Mouse (Mus musculus) midbrain, embryonic 16.5 days (tissue): ENCODE measurements around the gene Olfr1294. TPM values are rescaled to one million over a fixed set of nuclear protein-coding genes. Genes with fewer than 3 reads are reported as not detected.

Experiments
- ATAC-seq: fragments of 200-750 bp; cut with Nextera tagmentation; 2 replicates; pipeline ENCODE4 v1.8.0; 2017; ENCODE audit warnings: moderate TSS enrichment
- H3K27ac ChIP-seq: fragments of 300-500 bp; sonication (generic); 2 replicates; pipeline ENCODE4 v1.5.1; 2014; ENCODE audit warnings: mild to moderate bottlenecking, low read length, mixed read lengths
- H3K27me3 ChIP-seq: fragments of 300-500 bp; sonication (generic); 2 replicates; pipeline ENCODE4 v1.6.1; 2014; ENCODE audit warnings: low read depth, low read length, mixed read lengths; ENCODE audit not compliant: control insufficient read depth, insufficient read depth
- H3K36me3 ChIP-seq: fragments of 300-500 bp; sonication (generic); 2 replicates; pipeline ENCODE4 v1.6.1; 2014; ENCODE audit warnings: mild to moderate bottlenecking, low read length, moderate library complexity, mixed read lengths; ENCODE audit not compliant: control insufficient read depth, insufficient read depth
- H3K4me1 ChIP-seq: fragments of 300-500 bp; sonication (generic); 2 replicates; pipeline ENCODE4 v1.6.1; 2014; ENCODE audit warnings: mild to moderate bottlenecking, low read length, mixed read lengths; ENCODE audit not compliant: control insufficient read depth, insufficient read depth
- H3K4me2 ChIP-seq: fragments of 300-500 bp; sonication (generic); 2 replicates; pipeline ENCODE4 v1.6.1; 2014; ENCODE audit warnings: mild to moderate bottlenecking, low read length, mixed read lengths
- H3K4me3 ChIP-seq: fragments of 300-500 bp; sonication (generic); 2 replicates; pipeline ENCODE4 v1.5.1; 2014; ENCODE audit warnings: low read depth, mild to moderate bottlenecking, low read length, moderate library complexity, mixed read lengths
- H3K9ac ChIP-seq: fragments of 300-500 bp; sonication (generic); 2 replicates; pipeline ENCODE4 v1.6.1; 2014; ENCODE audit warnings: low read depth, low read length, mixed read lengths
- H3K9me3 ChIP-seq: fragments of 300-500 bp; sonication (generic); replicated peaks from 2 replicates; pipeline ENCODE4 v1.6.1; 2014; ENCODE audit warnings: mild to moderate bottlenecking, low read length, mixed read lengths; ENCODE audit not compliant: control insufficient read depth, poor library complexity, severe bottlenecking
- WGBS: fragments of 180-500 bp; shearing (Covaris S2); extraction: QIAGEN DNeasy Blood & Tissue Kit; methylation state at CpG from one replicate; pipeline ENCODE4 v1.1.7; 2014; 5-methylcytosine and 5-hydroxymethylcytosine counted together
- polyA plus RNA-seq: library from polyadenylated mRNA; unstranded; fragments of >200 nt; fragmentation: Nextera tagmentation; extraction: Ambion mirVana; gene quantifications from 2 replicates; pipeline ENCODE4 v1.2.1, GENCODE M21; 2015

Gene Olfr1294
- not detected in 2 replicates for polyA plus RNA-seq

DNA sequence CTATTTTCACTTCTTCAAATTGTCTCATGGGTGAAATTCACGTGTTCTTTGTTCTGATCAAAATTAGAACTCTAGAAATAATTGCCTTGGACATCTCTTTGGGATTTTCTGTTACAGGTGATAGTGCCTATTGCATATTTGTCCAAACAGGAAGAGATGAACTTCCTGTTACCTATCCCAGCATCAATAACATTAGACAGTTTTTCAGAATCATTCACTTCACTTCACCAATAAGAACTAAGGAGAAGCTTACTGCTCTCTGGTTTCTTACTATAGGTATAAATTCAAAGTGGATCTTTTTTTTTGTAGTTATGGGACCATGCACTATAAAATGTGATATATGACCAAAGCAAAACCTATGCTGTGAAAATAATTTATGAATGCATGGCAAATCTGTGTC lies at the start of gene Olfr1294:
Olfr1294 (minus strand) TSS at position 101 of the 400 bp plus-strand sequence.
- Histone ChIP-seq H3K4me2 (no peak within 1 kb of the TSS), H3K36me3 (no peaks in the 10 kb centered on the region), H3K27ac (no peak within 1 kb of the TSS), H3K9ac (no peak within 1 kb of the TSS), H3K9me3 (no peaks in the 10 kb centered on the region), H3K27me3 (no peaks in the 10 kb centered on the region), H3K4me3 (no peak within 1 kb of the TSS), H3K4me1 (no peaks in the 10 kb centered on the region)
- no peak for ATAC-seq
- WGBS = 57% methylated on average over 1 of the region's 1 CpGs

DNA sequence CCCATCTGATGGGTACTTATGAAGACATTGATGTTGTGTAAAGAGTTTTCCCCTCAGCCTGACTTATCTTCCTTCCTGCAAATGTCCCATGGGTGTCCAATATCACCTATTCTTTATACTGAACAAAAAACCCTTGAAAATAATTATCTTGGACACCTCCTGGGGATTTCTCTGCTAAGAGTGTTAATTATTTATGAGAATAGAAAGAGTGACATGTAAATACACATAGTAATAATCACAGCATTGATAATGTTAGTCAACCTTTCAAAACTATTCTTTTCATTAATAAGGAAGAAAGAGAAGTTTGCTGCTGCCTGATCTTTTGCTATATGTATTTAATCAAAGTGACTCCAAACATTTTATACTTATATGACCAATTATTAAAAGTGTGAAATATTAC lies 29.5 kb upstream of the Olfr1294 start, which contains the start of gene Olfr1295:
Olfr1295 (minus strand) TSS at position 101 of the 400 bp plus-strand sequence.
- Histone ChIP-seq H3K4me1 (no peaks in the 10 kb centered on the region), H3K36me3 (no peaks in the 10 kb centered on the region), H3K27ac (no peak within 1 kb of the TSS), H3K9ac (no peak within 1 kb of the TSS), H3K4me2 (no peak within 1 kb of the TSS), H3K4me3 (no peak within 1 kb of the TSS), H3K9me3 (no peaks in the 10 kb centered on the region), H3K27me3 (no peaks in the 10 kb centered on the region)
- ATAC-seq = no peak

DNA sequence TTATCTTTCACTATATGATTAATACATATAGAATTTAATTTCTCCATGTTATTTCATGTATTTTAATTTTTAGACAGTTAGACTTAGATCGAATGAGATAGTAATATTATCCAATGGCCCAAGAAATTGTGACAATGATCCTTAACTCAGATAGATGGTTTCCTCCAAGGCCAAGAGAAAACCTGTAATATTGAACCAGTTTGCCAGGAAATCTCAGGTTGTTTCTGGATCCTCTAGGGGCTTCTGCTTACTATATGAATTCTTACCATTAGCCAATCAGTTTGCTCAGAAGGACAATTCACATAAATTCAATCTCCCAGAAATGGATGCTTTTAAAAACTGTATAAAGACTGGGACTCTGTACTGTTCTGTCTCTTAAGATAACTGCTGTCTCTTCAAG lies 15.2 kb downstream of the Olfr1294 start, which contains the start of gene Olfr1293-ps:
Olfr1293-ps (plus strand) TSS at position 301 of the 400 bp plus-strand sequence.
- ATAC-seq = no peak
- Histone ChIP-seq H3K27ac (no peak within 1 kb of the TSS), H3K4me1 (no peaks in the 10 kb centered on the region), H3K27me3 (no peaks in the 10 kb centered on the region), H3K36me3 (no peaks in the 10 kb centered on the region), H3K4me3 (no peak within 1 kb of the TSS), H3K9ac (no peak within 1 kb of the TSS), H3K4me2 (no peak within 1 kb of the TSS), H3K9me3 (no peaks in the 10 kb centered on the region)
- 95% methylated on average over 1 of the region's 1 CpGs for WGBS

DNA sequence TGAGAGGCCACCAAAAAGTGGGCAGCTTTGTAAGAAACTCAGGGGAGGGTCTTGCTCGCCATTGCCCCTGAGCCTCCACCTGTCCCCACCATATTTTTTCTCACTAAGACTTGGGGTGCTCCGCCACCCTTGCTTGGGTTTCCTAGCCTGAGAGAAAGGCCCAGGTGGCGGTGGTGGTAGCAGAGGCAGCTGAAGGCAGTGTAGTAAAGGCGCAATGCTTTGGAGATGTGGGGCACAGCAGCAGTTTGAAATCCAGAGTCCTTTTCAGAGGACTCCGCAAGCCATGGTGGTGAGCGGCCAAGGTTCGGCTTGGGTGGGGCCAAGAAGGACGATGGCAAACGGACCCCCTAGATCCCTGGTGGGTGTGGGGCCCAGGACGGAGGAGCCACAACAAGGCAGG lies 22.6 kb downstream of the Olfr1294 start:
- Histone ChIP-seq H3K27me3 (no peaks in the 10 kb centered on the region), H3K4me3 (no peak overlapping the region), H3K9ac (no peak overlapping the region), H3K4me1 (no peaks in the 10 kb centered on the region), H3K4me2 (no peak overlapping the region), H3K27ac (no peak overlapping the region), H3K36me3 (no peaks in the 10 kb centered on the region), H3K9me3 (no peaks in the 10 kb centered on the region)
- WGBS = 91% methylated on average over 10 of the region's 10 CpGs
- ATAC-seq = no peak

DNA sequence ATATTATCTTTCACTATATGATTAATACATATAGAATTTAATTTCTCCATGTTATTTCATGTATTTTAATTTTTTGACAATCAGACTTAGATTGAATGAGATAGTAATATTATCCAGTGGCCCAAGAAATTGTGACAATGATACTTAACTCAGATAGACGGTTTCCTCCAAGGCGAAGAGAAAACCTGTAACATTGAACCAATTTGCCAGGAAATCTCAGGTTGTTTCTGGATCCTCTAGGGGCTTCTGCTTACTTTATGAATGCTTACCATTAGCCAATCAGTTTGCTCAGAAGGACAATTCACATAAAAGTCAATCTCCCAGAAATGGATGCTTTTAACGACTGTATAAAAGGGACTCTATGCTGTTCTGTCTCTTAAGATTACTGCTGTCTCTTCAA lies 43.2 kb downstream of the Olfr1294 start, which contains the start of gene Olfr1291-ps1:
Olfr1291-ps1 (plus strand) TSS at position 301 of the 400 bp plus-strand sequence.
- H3K9me3 ChIP-seq = no peaks in the 10 kb centered on the region
- no peaks in the 10 kb centered on the region for H3K36me3 ChIP-seq
- ATAC-seq = no peak
- WGBS = 95% methylated on average over 3 of the region's 3 CpGs
- no peak within 1 kb of the TSS for H3K27ac ChIP-seq
- no peak within 1 kb of the TSS for H3K4me2 ChIP-seq
- no peak within 1 kb of the TSS for H3K4me3 ChIP-seq
- H3K9ac ChIP-seq = no peak within 1 kb of the TSS
- no peaks in the 10 kb centered on the region for H3K4me1 ChIP-seq
- H3K27me3 ChIP-seq = no peaks in the 10 kb centered on the region

DNA sequence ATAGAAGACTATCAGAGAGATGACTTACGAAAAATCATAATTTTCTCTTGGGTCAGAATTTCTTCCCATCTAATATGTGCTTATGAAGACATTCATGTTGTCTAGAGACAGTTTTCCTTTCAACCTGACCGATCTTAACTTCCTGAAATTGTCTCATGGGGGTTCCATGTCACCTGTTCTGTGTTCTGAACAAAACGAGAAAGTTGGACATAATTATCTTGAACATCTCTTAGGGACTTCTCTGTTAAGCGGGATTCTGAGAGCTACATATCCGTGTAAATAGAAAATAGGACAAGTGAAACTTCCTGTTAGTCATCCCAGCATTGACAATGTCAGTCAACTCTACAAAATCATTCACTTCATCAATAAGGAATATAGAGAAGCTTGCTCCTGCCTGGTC lies 46.4 kb downstream of the Olfr1294 start, which contains the start of gene Olfr1290:
Olfr1290 (minus strand) TSS at position 101 of the 400 bp plus-strand sequence.
- Histone ChIP-seq H3K4me1 (no peaks in the 10 kb centered on the region), H3K36me3 (no peaks in the 10 kb centered on the region), H3K9me3 (no peaks in the 10 kb centered on the region), H3K4me3 (no peak within 1 kb of the TSS), H3K27ac (no peak within 1 kb of the TSS), H3K27me3 (no peaks in the 10 kb centered on the region), H3K9ac (no peak within 1 kb of the TSS), H3K4me2 (no peak within 1 kb of the TSS)
- no peak for ATAC-seq
- WGBS = 82% methylated on average over 5 of the region's 5 CpGs

Other genes with a start within 250 kb of the Olfr1294 start
- not detected in 2 replicates for gene Olfr1279, start 239.7 kb downstream of the Olfr1294 start, polyA plus RNA-seq
- gene Olfr1280, start 226.3 kb downstream of the Olfr1294 start, polyA plus RNA-seq = not detected in 2 replicates
- gene Olfr1281, start 213.8 kb downstream of the Olfr1294 start, polyA plus RNA-seq = not detected in 2 replicates
- not detected in 2 replicates for gene Olfr1282, start 204.2 kb downstream of the Olfr1294 start, polyA plus RNA-seq
- gene Olfr1283, start 173.5 kb downstream of the Olfr1294 start, polyA plus RNA-seq = not detected in 2 replicates
- gene Olfr1284, start 164.8 kb downstream of the Olfr1294 start, polyA plus RNA-seq = not detected in 2 replicates
- gene Olfr1286, start 117.2 kb downstream of the Olfr1294 start, polyA plus RNA-seq = not detected in 2 replicates
- gene Olfr1287, start 91.1 kb downstream of the Olfr1294 start, polyA plus RNA-seq = not detected in 2 replicates
- not detected in 2 replicates for gene Olfr1288, start 66.2 kb downstream of the Olfr1294 start, polyA plus RNA-seq
- not detected in 2 replicates for gene Olfr1289, start 59.5 kb downstream of the Olfr1294 start, polyA plus RNA-seq
- gene Olfr1290, start 46.5 kb downstream of the Olfr1294 start, polyA plus RNA-seq = not detected in 2 replicates
- gene Olfr1291-ps1, start 43.1 kb downstream of the Olfr1294 start, polyA plus RNA-seq = not detected in 2 replicates
- not detected in 2 replicates for gene Olfr1293-ps, start 15.1 kb downstream of the Olfr1294 start, polyA plus RNA-seq
- gene Olfr1295, start 29.4 kb upstream of the Olfr1294 start, polyA plus RNA-seq = not detected in 2 replicates
- gene Olfr1297, start 86.2 kb upstream of the Olfr1294 start, polyA plus RNA-seq = not detected in 2 replicates
- gene Olfr1298, start 108.9 kb upstream of the Olfr1294 start, polyA plus RNA-seq = not detected in 2 replicates
- not detected in 2 replicates for gene Olfr1299, start 121.1 kb upstream of the Olfr1294 start, polyA plus RNA-seq
- gene Olfr1301, start 210.7 kb upstream of the Olfr1294 start, polyA plus RNA-seq = not detected in 2 replicates
- not detected in 2 replicates for gene Olfr1302, start 237.1 kb upstream of the Olfr1294 start, polyA plus RNA-seq